Mouse (Mus musculus): ENCODE measurements around the gene Prame.
A peak's percentile ranks its signal among the peaks of the same experiment; 100 is the strongest.
"Not testable (repeated sequence)": the region's sequence is repeated elsewhere in the genome, so short reads cannot be mapped to it uniquely, and the experiment has no call there.

Prame gene

GRCm38 (mm10) chrX:135627605-135628004 lies at the start of gene Prame:
Prame (minus strand) TSS chrX:135627705.
- DNase-seq (ENCODE audit: low spot score in 2 of 2) = no peak

GRCm38 (mm10) chrX:135652173-135652772 lies 24.8 kb upstream of the Prame start:
- peak; percentile 9 to 66 for DNase-seq (ENCODE audit: low spot score in 2 of 2)

GRCm38 (mm10) chrX:135601298-135602029 lies 26.0 kb downstream of the Prame start:
- DNase-seq (ENCODE audit: low spot score in 2 of 2) = peak; percentile 31 to 80

GRCm38 (mm10) chrX:135598677-135599076 lies 28.8 kb downstream of the Prame start, which contains the start of gene Nxf7:
Nxf7 (minus strand) TSS chrX:135598777.
- DNase-seq (ENCODE audit: low spot score in 2 of 2) = no peak

- DNase-seq (ENCODE audit: low spot score in 2 of 2) = peak; percentile 36 to 47
These were observed 29.4 kb downstream of the Prame start for GRCm38 (mm10) chrX:135598096-135598495.

GRCm38 (mm10) chrX:135576412-135576811 lies 51.1 kb downstream of the Prame start:
- DNase-seq (ENCODE audit: low spot score in 2 of 2) = no peak

- not testable (repeated sequence) for DNase-seq (ENCODE audit: low spot score in 2 of 2)
These were observed 52.4 kb downstream of the Prame start for GRCm38 (mm10) chrX:135574958-135575628.

- DNase-seq (ENCODE audit: low spot score in 2 of 2) = not testable (repeated sequence)
These were observed 53.1 kb downstream of the Prame start for GRCm38 (mm10) chrX:135574261-135574957.

- DNase-seq (ENCODE audit: low spot score in 2 of 2) = peak; percentile 43 to 77
These were observed 58.0 kb downstream of the Prame start for GRCm38 (mm10) chrX:135569467-135569866.

GRCm38 (mm10) chrX:135564934-135565333 lies 62.6 kb downstream of the Prame start:
- not testable (repeated sequence) for DNase-seq (ENCODE audit: low spot score in 2 of 2)
